Mouse (Mus musculus) frontal cortex, postnatal 14 days (tissue): ENCODE results near the gene Acvrl1.

Experiments used
- DNase-seq, 2 experiments: peaks; one replicate each; pipeline ENCODE4 v3.0.0; 2022; ENCODE audit warnings: low spot score in 2 of 2

Acvrl1 gene

GRCm38 (mm10) chr15:101128181-101129089 is at the start of gene Acvrl1:
TSS of gene Acvrl1 (plus strand) at chr15:101128522.
- no peak for DNase-seq

- peak; percentile 35 to 61 for DNase-seq
These were observed 49.6 kb upstream of the Acvrl1 start for GRCm38 (mm10) chr15:101078731-101079156.

GRCm38 (mm10) chr15:101080031-101080520 is 48.2 kb upstream of the Acvrl1 start:
- no peak for DNase-seq

GRCm38 (mm10) chr15:101081035-101081548 is 47.2 kb upstream of the Acvrl1 start:
- no peak for DNase-seq

GRCm38 (mm10) chr15:101082236-101082635 is 46.1 kb upstream of the Acvrl1 start:
- DNase-seq, result no peak

GRCm38 (mm10) chr15:101084499-101084898 is 43.8 kb upstream of the Acvrl1 start:
- no peak for DNase-seq

GRCm38 (mm10) chr15:101086451-101086850 is 41.9 kb upstream of the Acvrl1 start:
- no peak for DNase-seq

- no peak for DNase-seq
These were observed 41.4 kb upstream of the Acvrl1 start for GRCm38 (mm10) chr15:101086956-101087355.

- DNase-seq, result no peak
These were observed 40.0 kb upstream of the Acvrl1 start for GRCm38 (mm10) chr15:101088291-101088690.

- no peak for DNase-seq
These were observed 36.8 kb upstream of the Acvrl1 start for GRCm38 (mm10) chr15:101091551-101091950.

GRCm38 (mm10) chr15:101092121-101092828 is 36.0 kb upstream of the Acvrl1 start:
- no peak for DNase-seq

- peak in 1 of 2 experiments; percentile 36 for DNase-seq
These were observed 35.3 kb upstream of the Acvrl1 start for GRCm38 (mm10) chr15:101092829-101093648.

GRCm38 (mm10) chr15:101093988-101094387 is 34.3 kb upstream of the Acvrl1 start:
- DNase-seq, result no peak

GRCm38 (mm10) chr15:101094979-101095378 is 33.3 kb upstream of the Acvrl1 start:
- no peak for DNase-seq

- no peak for DNase-seq
These were observed 32.9 kb upstream of the Acvrl1 start for GRCm38 (mm10) chr15:101095392-101095791.

- DNase-seq, result no peak
These were observed 30.2 kb upstream of the Acvrl1 start for GRCm38 (mm10) chr15:101097985-101098651.

- no peak for DNase-seq
These were observed 27.3 kb upstream of the Acvrl1 start for GRCm38 (mm10) chr15:101100996-101101395.

- DNase-seq, result no peak
These were observed 24.6 kb upstream of the Acvrl1 start for GRCm38 (mm10) chr15:101103605-101104304.

GRCm38 (mm10) chr15:101105496-101105994 is 22.8 kb upstream of the Acvrl1 start:
- DNase-seq, result peak in 1 of 2 experiments; percentile 66

GRCm38 (mm10) chr15:101106011-101106410 is 22.3 kb upstream of the Acvrl1 start:
- no peak for DNase-seq
